Mouse (Mus musculus): ENCODE measurements around the gene Ttyh3.

The Ttyh3 gene

DNA sequence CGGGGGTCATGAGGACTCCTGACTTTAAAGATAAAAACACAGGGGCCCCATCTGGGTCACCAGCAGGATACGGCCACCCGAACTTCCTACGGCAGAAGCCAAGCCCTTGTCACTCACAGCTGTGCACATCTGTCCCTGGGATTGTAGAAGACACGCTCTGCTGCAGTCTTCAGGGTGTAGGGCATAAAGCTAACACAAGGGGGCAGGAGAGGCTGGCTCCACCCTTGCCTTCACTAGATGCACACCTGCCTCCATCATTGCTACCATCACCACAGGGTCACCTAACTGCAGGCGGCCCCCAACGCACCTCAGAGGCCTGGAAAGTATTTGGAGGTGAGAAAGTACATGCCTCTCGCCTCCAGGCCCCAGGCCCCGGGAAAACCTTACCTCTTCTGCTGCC, 19.8 kb downstream of the Ttyh3 start:
- DNase-seq (ENCODE audit: low read depth, low spot score) = no peak

DNA sequence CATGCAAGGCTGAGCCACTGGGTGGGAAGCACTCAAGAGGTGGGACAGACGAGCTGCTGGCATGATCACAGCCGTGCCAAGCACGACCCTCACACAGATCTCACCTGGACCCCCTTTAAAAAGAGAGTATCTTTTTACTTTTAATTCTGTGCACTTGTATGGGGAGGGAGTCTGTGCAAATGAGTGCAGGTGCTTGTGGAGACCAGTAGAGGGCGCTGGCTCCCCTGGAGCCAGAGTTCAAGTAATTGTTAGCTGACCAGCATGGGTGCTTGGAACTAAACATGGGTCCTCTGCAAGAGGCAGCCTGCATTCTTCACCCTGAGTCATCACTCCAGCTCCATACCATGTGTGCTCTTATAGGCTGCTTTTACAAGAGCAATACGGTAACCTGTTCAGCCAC, 21.3 kb downstream of the Ttyh3 start:
- DNase-seq (ENCODE audit: low read depth, low spot score) = no peak

DNA sequence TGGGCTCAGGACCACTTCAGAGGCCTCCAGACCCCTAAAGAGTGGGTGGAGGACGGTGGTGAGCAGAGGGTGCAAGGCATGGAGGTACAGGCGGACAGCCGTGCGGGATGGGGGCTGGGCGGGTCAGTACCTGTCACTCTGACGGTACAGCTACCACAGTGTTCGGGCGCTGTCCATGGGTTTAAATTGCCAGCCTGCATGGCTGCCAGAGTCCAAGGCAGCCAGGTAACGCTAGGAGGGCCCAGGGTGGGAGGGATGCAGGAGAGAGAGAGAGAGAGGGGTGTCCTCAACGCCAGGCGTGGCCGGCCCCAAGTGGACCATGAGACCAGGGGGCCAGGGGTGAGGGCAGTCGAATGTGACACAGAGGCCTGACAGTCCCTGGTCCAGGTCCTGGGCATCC, 23.9 kb downstream of the Ttyh3 start:
- DNase-seq (ENCODE audit: low read depth, low spot score) = no peak

DNA sequence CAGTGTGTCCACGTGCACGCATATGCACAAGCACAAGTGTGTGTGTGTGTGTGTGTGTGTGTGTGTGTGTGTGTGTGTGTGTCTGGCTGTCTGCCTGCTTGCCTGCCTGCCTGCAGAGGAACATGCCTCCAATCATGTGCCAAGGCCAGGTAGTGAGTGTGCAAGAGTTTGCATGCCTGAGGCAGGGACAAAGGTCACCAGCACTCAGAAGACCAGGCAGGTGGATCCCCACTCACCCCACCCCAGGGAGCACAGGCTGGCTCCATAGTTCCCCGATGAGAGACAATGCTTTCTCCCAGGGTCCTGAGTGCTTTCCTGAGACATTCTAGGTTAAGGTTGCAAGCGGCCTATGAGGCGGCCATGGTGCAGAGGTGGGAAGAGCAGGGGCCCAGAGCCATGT, 24.6 kb downstream of the Ttyh3 start:
- no peak for DNase-seq (ENCODE audit: low read depth, low spot score)

DNA sequence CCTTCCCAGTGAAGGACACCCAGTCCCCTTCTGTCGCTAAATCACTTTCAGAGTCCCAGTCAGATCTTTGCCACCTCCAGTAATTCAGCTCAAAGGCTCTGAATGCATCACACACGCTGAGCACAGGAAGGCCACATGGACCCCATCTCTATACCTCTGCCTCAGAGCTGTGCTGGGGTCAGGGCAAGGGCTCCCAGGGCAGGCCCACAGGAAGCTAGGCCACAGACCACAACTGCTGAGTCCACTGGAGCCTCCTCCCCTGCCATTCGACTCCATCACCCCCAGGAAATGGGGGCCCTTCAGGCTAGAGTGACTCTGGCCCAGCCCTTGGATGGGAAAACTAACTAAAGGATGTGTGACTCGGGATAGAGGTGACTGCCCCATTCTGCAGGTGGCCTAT, 25.0 kb downstream of the Ttyh3 start:
- no peak for DNase-seq (ENCODE audit: low read depth, low spot score)

DNA sequence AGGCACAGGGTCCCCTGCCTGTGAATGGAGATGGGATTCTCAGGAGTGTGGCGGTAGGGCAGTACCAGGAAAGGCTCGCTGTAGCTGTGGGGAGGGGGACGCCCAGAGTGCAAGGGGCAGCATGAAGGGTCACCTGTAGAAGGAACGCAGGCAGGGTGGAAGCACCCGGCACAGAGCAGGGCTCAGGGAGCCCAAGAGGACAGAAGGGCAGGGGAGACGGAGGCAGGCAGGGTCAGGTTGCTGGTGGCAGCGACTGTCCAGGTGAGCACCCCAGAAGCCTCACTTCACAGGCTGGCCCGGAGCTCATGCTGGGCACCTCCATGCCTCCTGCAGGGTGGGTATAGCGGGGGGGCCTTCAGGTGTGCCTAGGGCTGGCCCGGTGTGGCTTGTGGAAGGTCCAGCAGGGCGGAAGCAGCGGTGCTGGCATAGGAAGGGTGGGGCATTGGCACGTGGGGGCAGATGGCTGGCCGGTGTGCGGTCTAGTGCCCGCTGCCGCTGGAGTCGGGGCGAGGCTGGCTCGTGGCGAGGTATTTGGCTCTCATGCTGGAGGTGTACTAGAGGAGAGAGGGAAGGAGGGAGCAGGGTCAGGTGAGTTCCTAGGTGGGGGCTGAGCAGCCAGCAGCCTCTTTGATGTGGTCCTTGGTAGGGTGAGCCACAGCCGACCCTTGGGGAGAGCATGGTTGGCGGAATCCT, 25.7 kb downstream of the Ttyh3 start:
- DNase-seq (ENCODE audit: low read depth, low spot score) = no peak

DNA sequence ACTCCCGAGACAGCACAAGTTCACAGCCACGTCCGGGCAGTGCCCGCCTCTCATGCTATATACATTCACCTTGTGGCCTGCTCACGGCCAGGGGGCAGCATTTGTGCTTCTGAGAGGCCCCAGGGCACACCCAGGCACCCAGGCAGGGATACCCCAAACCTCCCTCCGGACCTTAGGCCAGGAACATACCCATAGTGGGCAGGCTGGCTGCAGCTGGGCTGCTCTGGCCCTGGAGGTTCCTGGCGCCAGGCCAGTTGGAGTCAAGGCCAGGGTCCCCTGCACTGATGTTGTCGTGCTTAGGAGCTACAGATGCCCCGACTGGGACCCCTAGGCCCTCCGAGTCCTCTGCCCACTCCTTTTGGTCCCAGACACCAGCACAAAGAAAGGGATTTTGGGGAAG, 27.3 kb downstream of the Ttyh3 start:
- DNase-seq (ENCODE audit: low read depth, low spot score) = no peak

DNA sequence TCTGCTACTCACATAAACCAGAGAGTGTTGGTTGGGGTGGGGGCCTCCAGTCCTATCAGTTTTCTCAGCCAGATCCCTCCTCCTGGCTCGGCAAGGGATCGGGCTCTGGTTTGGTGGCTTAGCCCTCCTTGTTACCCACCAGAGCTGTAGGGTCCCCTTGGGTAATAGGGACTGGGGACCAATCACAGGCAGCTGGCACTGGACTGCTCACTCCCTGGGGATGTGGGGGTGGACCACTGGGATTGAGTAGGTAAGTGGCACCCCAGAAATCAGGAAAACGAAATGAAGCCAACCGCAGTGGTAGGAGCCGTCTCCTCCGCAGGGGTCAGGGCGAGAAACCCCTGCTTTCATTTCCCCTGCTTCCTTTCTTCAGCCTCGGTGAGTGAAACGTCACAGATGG, 27.7 kb downstream of the Ttyh3 start:
- DNase-seq (ENCODE audit: low read depth, low spot score) = no peak

DNA sequence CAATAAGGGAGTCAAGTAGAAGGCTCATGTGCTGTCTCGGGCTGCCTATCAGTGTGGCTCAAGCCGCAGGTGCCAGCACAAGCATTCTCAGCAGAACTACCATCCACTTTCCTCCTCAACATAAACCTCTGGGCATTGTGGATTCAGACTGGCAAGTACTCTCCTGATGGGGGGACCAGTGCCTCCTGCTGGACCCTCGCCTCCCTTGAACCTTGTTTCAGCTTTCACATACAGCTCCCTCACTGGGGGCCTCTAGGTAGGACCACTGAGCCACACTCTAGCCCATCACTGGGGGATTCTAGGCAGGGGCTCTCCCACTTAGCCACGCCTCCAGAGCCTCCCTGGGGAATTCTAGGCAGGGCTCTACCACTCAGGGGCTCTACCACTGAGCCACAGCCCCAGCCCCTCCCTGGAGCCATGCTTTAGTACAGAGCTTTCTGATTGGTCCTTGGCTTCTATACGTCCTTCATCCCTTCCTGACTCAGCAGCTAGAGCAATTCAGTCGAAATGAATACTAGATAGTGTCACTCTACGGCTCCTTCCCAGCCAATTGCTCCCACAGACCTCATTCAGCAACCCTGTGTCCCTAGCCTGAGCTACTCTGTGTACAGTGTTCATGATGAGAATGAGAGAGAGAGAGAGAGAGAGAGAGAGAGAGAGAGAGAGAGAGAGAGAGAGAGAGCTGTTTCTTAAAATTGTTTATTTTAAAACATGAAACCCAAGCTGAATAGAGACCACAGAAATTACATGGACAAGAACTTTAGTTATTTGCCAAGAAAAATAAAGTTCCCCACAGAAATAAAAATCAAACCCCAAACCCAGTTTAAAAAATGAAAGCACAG, 28.7 kb downstream of the Ttyh3 start:
- no peak for DNase-seq (ENCODE audit: low read depth, low spot score)

DNA sequence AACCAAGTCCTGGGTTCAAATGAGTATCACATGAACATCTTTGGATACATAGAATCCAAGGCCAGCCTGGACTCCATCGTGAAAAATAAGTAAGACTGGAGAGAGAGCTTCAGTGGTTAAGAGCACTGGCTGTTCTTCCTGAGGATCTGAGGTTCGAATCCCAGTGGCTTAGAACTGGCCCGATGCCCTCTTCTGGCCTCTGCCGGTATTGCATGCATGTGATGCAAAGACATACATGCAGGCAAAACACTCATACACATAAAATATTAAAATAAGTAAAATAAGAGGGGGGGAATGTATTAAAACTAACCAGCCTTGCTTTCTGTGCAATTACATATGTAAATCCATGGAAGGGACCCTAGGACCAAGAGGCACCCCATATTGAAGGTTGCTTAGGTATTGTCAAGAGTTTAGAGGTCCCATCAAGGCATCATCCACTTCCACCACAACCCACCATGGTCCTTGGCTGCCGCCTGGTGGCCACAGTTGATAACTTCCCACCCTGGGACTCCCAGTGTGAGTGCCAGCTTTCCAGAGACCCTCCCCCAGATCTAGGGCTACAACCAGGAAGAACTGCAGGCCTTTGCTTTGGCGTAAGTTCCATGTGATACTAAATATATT, 29.6 kb downstream of the Ttyh3 start:
- DNase-seq (ENCODE audit: low read depth, low spot score) = peak; percentile 88

DNA sequence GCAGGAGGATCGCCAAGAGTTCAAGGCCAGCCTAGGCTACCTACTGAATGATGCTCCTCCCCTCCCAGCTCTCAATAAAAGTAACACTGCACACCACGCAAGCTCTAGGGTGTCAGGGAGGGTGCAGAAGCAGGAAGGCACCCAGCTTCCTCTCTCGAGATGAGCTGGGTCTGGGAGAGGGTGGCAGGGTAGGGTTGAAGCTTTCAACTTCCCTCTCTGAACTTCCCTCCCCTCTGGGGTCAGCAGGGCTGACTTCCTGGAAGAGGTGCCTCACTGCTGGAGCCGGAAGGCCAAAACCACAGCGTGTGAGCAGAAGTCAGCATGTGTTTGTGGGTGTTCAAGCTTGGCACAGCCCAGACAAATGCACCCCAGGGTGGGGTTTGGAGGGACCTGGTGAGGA, 31.1 kb downstream of the Ttyh3 start:
- no peak for DNase-seq (ENCODE audit: low read depth, low spot score)

DNA sequence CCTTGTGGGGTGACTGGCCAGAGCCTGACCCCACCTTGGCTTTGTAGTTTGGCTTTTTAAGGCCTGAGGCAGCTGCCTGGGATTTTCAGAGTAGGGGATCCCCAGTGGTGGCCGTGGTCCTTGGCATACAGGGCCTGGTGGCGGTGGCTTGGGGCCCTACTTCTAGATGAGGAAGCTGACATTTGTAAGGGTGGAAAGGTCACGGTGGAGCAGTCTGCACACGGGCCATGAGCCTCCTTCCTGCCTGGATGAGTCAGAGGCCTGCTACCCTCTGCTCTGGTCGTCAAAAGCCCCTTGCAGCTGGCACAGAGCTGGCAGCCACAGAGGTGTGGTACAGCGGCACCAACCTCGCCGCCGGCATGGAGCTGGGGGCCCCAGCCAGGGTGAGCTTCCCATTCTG, 32.1 kb downstream of the Ttyh3 start:
- no peak for DNase-seq (ENCODE audit: low read depth, low spot score)

DNA sequence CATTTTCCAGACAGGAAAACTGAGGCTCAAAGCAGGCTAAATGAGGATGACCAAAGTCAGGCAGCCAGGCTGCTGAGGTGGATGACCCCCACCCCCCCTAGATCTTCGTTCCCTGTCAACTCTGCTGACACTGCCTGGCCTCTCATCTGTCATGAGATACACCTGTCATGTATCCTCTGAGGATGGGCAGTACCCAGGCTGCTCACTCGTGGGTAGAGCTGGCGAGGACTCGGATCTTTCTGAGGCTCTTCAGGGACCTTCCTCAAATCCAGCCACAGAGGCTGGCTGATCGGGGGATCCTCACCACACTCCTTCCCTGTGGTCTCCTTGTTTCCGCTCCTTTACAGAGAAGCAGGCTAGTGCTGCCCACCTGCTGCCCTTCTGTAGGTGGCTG, 32.7 kb downstream of the Ttyh3 start:
- DNase-seq (ENCODE audit: low read depth, low spot score) = no peak

DNA sequence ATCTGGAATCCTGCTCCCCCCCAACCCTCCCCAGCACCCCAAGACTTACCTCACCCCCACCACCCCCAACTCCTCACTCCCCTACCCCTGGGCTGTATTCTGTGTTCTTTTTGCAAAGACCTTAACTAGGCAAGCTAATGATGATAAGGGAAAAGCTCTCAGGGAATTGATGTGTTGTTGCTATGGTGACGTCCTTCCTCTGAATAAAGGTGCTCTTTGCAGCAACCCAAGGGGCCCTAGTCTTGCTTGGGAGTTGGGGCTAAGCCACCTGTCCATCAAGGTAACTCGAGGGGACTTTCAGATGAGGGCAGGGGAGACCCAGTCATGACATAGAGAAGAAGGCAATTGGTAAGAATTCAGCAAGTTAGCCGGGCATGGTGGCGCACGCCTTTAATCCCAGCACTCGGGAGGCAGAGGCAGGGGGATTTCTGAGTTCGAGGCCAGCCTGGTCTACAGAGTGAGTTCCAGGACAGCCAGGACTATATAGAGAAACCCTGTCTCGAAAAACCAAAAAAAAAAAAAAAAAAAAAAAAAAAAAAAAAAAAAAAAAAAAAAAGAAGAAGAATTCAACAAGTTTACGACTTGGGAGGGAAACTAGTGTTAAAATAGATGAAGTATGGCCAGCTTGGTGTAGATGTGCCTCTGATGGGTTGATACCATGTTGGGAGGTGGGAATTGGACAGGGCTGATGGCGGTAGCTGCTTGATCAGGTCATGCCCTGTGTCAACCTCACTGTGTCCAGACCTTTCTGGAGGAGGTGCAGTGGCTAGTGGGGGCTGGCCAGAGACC, 33.3 kb downstream of the Ttyh3 start:
- DNase-seq (ENCODE audit: low read depth, low spot score) = no peak

DNA sequence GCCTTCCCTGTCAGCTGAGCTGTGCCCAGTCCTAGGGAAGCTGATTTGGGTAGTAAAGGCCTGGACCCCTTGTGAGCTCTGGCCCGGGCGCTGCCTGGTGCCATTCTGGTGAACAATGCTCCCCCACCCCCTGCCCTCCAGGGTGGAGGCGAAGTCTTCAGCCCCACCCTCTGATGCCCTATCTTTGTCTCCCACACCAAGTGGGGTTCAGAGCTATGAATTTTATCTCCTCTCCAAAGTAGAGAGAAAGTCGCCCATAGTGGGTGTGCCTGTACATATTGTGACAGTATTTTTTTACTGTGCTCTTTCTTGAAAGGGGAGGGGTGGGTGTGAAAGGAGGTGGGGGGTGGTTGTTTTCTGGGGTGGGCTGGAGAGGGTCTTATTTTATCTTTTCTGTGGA, 34.0 kb downstream of the Ttyh3 start:
- DNase-seq (ENCODE audit: low read depth, low spot score) = no peak

DNA sequence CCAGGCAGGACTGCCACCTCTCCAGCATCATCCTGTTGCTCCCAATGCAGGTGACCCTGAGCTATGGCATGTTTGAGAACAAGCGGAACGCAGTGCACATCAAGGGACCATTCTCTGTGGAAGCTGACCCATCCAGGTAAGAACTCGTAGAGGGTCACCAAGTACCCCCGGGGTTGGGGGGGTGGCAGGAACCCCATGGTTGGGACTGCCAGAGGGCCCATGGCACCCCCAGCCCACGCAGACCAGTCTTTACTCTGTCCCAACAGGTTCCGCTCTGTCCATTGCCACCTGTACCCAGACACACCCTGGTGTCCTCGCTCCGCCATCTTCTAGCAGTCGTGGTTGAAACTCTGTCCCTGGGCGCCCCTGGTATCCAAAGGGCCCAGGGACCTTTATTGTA, 34.7 kb downstream of the Ttyh3 start:
- no peak for DNase-seq (ENCODE audit: low read depth, low spot score)

DNA sequence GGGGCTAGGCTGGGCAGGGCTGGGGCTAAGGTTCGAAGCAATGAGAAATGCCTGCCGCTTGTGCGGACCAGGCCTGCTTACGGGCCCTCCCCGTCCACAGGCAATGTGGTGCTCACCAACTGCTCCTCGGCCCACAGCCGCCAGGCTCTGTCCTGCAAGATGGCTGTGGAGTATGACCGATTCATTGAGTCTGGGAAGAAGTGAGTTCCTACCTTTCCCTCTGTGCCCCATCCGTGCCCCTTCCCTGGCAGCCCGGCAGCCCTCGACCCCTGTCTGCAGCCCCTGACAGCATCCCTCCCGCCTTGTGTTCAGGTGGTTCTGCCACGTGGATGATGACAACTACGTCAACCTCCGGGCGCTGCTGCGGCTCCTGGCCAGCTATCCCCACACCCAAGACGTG, 36.6 kb downstream of the Ttyh3 start:
- DNase-seq (ENCODE audit: low read depth, low spot score) = no peak

DNA sequence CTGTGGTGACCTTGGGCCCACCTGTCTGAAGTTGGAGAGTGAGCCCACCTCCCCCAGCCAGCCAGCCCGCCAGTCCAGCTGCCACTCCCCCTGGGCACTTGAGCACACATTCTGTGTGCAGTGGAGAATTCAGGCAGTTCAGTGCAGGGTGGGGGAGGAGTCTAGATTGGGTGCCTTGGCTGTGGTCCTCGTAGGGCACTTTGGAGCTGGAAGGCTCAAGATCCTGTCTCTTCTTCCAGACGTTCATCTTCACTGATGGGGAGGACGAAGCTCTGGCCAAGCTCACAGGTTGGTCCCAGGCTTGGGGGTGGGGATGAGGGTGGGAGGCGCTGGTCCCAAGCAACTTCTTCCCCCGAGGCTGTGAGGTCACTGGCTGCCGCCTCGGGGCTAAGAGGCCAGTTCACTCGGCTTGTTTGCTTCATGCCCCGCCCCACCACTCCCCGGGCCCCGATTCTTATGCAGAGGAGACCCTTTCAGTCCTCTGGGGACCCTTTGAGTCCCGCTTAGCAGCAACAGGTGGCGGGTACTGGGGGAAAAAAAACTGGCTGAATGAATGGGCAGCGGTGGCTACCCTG, 37.1 kb downstream of the Ttyh3 start:
- peak; percentile 68 for DNase-seq (ENCODE audit: low read depth, low spot score)

DNA sequence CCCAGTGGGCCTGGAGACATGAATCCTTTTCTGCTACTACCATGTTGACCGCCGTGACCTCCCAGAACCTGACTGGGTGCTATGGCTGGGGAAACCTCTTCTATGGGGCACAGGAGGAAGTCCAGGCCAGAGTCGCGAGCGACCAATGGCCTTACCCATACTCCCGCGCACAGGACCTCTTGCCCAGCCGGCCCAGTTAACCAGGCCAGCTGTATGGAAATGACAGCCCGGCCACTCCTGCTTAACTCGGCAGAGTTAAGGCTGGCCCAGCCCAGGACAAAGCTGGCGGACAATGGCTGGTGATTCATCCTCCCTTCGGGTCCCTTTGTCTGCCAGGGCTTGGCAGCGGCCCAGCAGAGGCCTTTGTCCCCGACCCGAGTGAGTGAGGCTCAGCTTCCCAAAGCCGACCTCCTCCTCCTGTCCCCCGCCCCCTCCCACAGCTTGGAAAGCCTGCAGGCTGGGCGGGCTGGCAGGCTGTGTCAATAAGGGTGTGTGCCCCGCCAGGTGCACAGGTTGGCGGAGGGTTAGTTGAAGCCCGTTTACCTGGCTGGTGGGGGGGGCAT, 37.7 kb downstream of the Ttyh3 start:
- DNase-seq (ENCODE audit: low read depth, low spot score) = peak; percentile 87

DNA sequence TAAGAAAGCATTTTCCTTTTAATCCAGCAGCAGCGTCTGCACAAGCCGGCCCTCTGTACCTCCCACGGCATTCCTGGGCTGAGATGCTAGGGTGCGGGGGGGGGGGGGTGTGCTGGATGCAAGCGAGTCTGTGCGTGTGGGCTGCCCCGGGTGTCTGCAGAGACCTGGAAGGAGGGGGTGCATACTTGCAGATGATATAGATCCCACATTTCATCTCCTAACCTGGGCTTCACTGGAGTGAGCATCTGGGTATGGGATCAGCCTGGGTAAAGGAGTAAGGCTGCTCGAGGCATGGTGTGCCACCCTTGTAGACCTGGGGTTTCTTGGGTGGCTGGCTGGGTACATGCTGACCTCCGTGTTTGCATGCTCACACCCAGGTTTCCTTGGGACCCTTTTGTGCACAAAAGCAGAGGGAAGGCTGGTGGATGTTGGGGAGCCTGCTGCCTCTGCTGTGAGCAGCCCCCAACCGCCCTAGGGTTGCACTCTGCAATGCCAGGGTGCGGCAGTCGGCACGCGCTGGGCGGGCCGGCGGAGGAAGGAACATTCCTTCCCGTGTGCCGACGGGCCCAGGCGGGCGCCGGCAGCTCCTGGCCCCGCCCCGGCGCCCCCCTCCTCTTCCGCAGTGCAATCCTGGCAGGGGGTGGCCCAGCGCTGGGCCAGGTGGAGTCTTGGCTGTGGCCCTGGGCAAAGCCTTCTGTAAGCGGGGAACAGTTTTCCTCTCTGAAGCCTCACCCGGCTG, 38.4 kb downstream of the Ttyh3 start:
- peak; percentile 50 for DNase-seq (ENCODE audit: low read depth, low spot score)
